7 mouse cellular contexts compared by ENCODE assay signal in genomic region chr7:49343081-49343600, GRCm38 (mm10).
DNase-seq lines count a peak whose midpoint lies in the region; ATAC-seq lines count a peak whose summit lies in the region.

No protein-coding gene starts in this region.

- no peaks in the 10 kb centered on the region for H3K36me3 ChIP-seq in hindbrain, embryonic 13.5 days

- peak; percentile 42 for DNase-seq in embryo, embryonic 9.5 days (ENCODE audit: extremely low spot score)
- DNase-seq in gastrocnemius, postnatal 10 days: peak; percentile 79
- DNase-seq in lung, postnatal 25 days (ENCODE audit: low spot score): peak; percentile 33
- no peak for DNase-seq in layer of hippocampus, adult 8-10 months (ENCODE audit: low spot score in 2 of 2)
- no peak for DNase-seq in frontal cortex, postnatal 14 days (ENCODE audit: low spot score in 2 of 2)
- DNase-seq in kidney, adult 8-10 months: no peak

- 18% methylated on average over 16 of the region's 16 CpGs for WGBS in hindbrain, embryonic 13.5 days

- H3K9me3 ChIP-seq in hindbrain, embryonic 13.5 days: no peaks in the 10 kb centered on the region

- H3K4me3 ChIP-seq in hindbrain, embryonic 13.5 days: no peak overlapping the region

- H3K4me2 ChIP-seq in hindbrain, embryonic 13.5 days: peak overlapping the region; percentile 26; the same call in 1 of the 2 replicates

- H3K4me1 ChIP-seq in hindbrain, embryonic 13.5 days (replicated peaks): peaks cover 60% of the 10 kb centered on the region

- no peaks in the 10 kb centered on the region for H3K27me3 ChIP-seq in hindbrain, embryonic 13.5 days

- ATAC-seq in hindbrain, embryonic 13.5 days (ENCODE audit: low FRiP score): no peak; the same call in 1 of the 2 replicates

- 0 out of 2 replicates have a peak overlapping the region, but pooled peaks have one; percentile 26 for H3K27ac ChIP-seq in hindbrain, embryonic 13.5 days

- peak overlapping the region; percentile 20 for H3K9ac ChIP-seq in hindbrain, embryonic 13.5 days

Comparison
In these comparisons a context has a peak if more than half of its experiments do, and no peak if none do; other contexts are left out.
1. DNase-seq: peak in embryo, embryonic 9.5 days (single experiment), gastrocnemius, postnatal 10 days (single experiment) and lung, postnatal 25 days (single experiment); none in layer of hippocampus, adult 8-10 months (0 of 2), frontal cortex, postnatal 14 days (0 of 2) and kidney, adult 8-10 months (0 of 2).